Mouse (Mus musculus): ENCODE measurements at regions not wholly inside any gene's neighbourhood (a gene's known extent, or its start where the extent isn't known, plus 50 kb on each side); places are given as distances from the start of the nearest gene placed in this dataset.

DNA sequence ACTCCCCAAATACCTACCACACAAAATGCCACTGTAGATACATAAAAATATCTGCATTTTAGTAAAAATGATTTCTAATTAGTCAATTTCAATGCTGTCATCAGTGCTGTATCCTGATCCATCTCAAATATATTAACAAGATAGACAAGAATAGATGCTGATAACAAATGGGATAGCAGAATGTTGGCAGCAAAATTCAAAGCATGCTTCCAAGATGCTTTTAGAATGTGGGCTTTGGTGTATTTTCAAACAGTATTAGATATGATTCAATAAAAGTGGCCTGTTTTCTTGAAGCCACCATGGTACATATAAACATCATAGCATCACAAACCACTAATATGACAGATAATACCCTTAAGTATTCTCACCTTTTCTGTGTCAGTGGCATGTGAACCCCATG, 597.6 kb downstream of the Cenpc1 start:
- DNase-seq (ENCODE audit: low spot score in 2 of 2) = no peak

DNA sequence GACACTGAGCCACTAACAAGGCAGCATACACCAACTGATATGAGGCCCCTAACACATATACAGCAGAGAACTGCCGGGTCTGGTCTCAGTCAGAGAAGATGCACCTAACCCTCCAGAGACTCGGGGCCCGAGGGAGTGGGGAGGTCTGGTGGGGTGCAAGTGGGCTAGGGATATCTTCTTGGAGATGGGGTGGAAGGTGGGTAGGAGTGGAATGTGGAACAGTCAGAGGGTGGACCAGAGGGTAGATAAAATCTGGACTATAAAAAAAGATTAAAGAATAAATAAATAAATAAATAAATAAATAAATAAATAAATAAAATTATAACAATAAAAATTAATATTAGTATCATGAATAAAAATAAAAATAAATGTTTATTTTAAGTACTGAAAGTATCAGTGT, 598.2 kb downstream of the Cenpc1 start:
- DNase-seq (ENCODE audit: low spot score in 2 of 2) = no peak

All from gastrocnemius, postnatal 4 days (tissue).